Mouse (Mus musculus) kidney, adult 2 months (tissue): ENCODE data around the gene Adgrf5. TPM values are rescaled to one million over a fixed set of nuclear protein-coding genes. Genes with fewer than 3 reads are reported as not detected.

Experiments used
- DNase-seq: peaks from one replicate; pipeline ENCODE4 v3.0.0; 2021
- H3K27ac ChIP-seq: fragments of 200-500 bp; 2 replicates; pipeline ENCODE4 v1.5.1; 2012; ENCODE audit warnings: low read depth, low read length, control low read depth, inconsistent platforms; ENCODE audit not compliant: insufficient read depth
- H3K27me3 ChIP-seq: fragments of 200-500 bp; replicated peaks from 2 replicates; pipeline ENCODE4 v1.6.1; 2012; ENCODE audit warnings: mild to moderate bottlenecking, moderate library complexity, low read length, inconsistent platforms; ENCODE audit not compliant: control insufficient read depth, insufficient read depth
- H3K36me3 ChIP-seq: fragments of 200-500 bp; 2 replicates; pipeline ENCODE4 v1.6.1; 2012; ENCODE audit warnings: mild to moderate bottlenecking, moderate library complexity, low read length, inconsistent platforms; ENCODE audit not compliant: control insufficient read depth, insufficient read depth
- H3K4me1 ChIP-seq: fragments of 200-500 bp; 2 replicates; pipeline ENCODE4 v1.6.1; 2011; ENCODE audit warnings: low read length; ENCODE audit not compliant: control insufficient read depth, insufficient read depth
- H3K4me3 ChIP-seq: fragments of 200-500 bp; 2 replicates; pipeline ENCODE4 v1.5.1; 2011; ENCODE audit warnings: mild to moderate bottlenecking, low read depth, low read length, control low read depth; ENCODE audit not compliant: insufficient read depth
- CTCF ChIP-seq: fragments of 200-500 bp; conservative IDR thresholded peaks from 2 replicates; pipeline ENCODE4 v1.5.1; 2011; ENCODE audit warnings: low read depth, mild to moderate bottlenecking, control low read depth, low read length, moderate library complexity, mixed read lengths; ENCODE audit not compliant: insufficient read depth, insufficient read length
- POLR2A ChIP-seq: fragments of 200-500 bp; IDR thresholded peaks from one replicate; pipeline ENCODE4 v1.6.1; 2011; ENCODE audit warnings: low read depth, low read length, control low read depth
- WGBS: fragments of 180-500 bp; shearing (Covaris S2); methylation state at CpG from one replicate; pipeline ENCODE4 v1.1.7; 2018; 5-methylcytosine and 5-hydroxymethylcytosine counted together
- polyA plus RNA-seq: library from polyadenylated mRNA; depleted of rRNA; stranded (reverse); fragments of >200 nt; gene quantifications from 2 replicates; pipeline ENCODE4 v1.2.3, GENCODE M21; 2012

The Adgrf5 gene
- polyA plus RNA-seq, 1 experiment = 41.7 TPM

DNA sequence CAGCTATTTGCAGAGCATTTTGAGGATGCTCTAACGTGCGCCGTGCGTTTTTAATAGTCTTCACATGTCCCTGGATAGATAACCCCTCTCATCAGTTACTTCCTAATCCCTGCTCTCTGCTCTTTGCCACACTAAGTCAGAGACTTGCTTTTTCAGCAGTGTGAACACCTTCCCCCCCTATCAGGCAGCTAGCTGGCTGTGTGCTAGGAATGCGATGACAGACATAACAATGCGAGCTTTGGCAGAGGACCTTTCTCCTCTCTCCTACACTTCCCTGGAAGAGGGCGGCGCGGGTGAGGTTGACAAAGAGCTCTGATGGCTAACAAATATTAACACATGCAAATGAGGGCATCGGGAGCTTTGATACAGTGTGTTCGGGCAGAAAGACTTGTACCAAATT, 2.1 kb downstream of the Adgrf5 start:
- peaks cover 7% of the 10 kb centered on the region; the same call in 1 of the 2 replicates for H3K4me1 ChIP-seq
- WGBS = 32% methylated on average over 11 of the region's 11 CpGs
- H3K36me3 ChIP-seq = no peaks in the 10 kb centered on the region
- H3K4me3 ChIP-seq = peak overlapping the region; percentile 39
- TF ChIP-seq POLR2A (no peak), CTCF (no peak)
- peak overlapping the region; percentile 4 for H3K27ac ChIP-seq
- peak; percentile 64 for DNase-seq
- no peaks in the 10 kb centered on the region for H3K27me3 ChIP-seq

DNA sequence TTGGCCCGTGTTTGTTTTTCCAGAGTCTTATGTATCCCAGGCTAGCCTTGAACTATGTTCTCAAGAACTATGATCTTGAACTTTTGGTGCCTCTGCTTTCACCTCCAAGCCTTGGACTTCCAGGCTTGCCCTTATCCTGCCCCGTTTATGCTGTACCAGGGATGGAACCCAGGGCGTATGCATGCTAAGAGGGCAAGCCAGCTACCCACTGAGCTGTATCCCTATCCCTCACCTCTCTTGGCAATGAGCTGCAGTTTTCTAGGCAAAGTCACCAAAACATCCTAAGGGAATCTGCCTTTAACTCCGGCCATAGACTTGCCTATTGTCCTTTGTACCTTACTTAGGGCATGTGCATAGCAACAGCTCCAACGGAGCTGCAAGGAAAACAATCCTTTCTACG, 2.6 kb downstream of the Adgrf5 start:
- no peak overlapping the region; the same call in 1 of the 2 replicates for H3K4me3 ChIP-seq
- H3K4me1 ChIP-seq = peaks cover 7% of the 10 kb centered on the region; the same call in 1 of the 2 replicates

DNA sequence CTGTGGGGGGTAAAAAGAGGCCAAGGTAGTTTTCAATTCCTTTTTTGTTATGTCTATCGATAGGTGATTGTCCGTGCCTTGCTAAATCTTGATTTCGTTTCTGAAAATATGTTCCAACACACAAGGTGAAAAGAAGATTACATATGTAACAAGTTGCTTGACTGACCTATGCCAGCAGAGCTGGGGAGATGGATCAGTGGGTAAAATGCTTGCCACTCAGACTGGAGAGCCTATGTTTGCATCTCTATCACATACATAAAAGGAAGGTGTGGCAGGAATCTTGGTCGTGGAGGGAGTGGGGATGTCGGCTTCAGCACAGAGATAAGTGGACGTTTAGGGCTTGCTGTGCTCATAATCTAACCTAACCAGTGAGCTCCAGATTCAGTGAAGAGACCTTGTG, 3.7 kb downstream of the Adgrf5 start:
- Histone ChIP-seq H3K36me3 (no peaks in the 10 kb centered on the region), H3K4me1 (peaks cover 7% of the 10 kb centered on the region; the same call in 1 of the 2 replicates), H3K27ac (peak overlapping the region; percentile 6; the same call in 1 of the 2 replicates), H3K27me3 (no peaks in the 10 kb centered on the region), H3K4me3 (no peak overlapping the region)
- 75% methylated on average over 6 of the region's 6 CpGs for WGBS
- TF ChIP-seq CTCF (no peak), POLR2A (no peak)
- no peak for DNase-seq

More for the DNA sequence above, 2.6 kb downstream of the Adgrf5 start:
- Histone ChIP-seq H3K27ac (peak overlapping the region; percentile 4), H3K27me3 (no peaks in the 10 kb centered on the region), H3K36me3 (no peaks in the 10 kb centered on the region)
- DNase-seq = no peak
- TF ChIP-seq POLR2A (no peak), CTCF (no peak)
- WGBS = 37% methylated on average over 6 of the region's 6 CpGs

DNA sequence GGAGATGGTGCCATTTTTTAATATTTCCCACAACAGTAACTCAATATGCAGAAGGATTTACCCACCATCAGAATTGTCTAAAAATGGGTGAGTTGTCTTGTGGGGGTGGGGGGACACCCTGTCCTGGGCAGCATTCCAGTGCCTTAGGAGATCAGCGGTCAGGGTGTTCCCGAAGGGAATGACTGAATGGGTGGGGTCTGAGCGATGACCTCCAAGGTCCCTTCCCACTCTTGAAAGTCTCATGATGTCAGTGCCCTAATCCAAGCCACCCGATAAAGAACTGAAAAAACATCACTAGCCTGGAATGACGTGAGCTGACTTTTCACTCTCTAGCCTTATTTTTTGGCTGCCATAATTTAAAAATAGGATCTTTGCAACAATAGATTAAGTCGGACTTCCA, 5.0 kb downstream of the Adgrf5 start:
- Histone ChIP-seq H3K36me3 (no peaks in the 10 kb centered on the region), H3K4me1 (peaks cover 6% of the 10 kb centered on the region; the same call in 1 of the 2 replicates), H3K27ac (peak overlapping the region; percentile 78; the same call in 1 of the 2 replicates), H3K27me3 (no peaks in the 10 kb centered on the region), H3K4me3 (no peak overlapping the region)
- DNase-seq = peak; percentile 60
- WGBS = 54% methylated on average over 6 of the region's 6 CpGs
- TF ChIP-seq POLR2A = no peak
- TF ChIP-seq CTCF = no peak

DNA sequence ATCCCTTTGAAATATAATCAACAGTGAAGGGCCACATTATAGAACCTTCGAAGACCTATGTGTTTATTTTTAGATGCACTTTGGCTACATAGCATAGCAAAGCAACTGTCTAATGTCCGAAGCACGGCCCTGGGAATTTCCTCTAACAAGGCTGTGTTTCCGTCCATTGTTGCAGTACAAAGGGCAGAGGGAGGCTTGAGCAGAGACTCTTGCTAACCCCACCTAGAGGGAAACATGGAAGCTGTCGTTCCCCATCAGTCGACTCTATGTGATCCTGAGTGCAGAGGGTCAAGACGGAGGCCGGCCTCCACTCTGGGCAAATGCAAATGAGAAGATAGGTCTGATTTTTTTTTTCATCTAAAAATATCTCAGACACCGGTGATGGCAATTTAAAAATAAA, 6.2 kb downstream of the Adgrf5 start:
- TF ChIP-seq CTCF (no peak), POLR2A (no peak)
- Histone ChIP-seq H3K36me3 (no peaks in the 10 kb centered on the region), H3K27ac (peak overlapping the region; percentile 83; the same call in 1 of the 2 replicates), H3K4me3 (no peak overlapping the region), H3K4me1 (peaks cover 3% of the 10 kb centered on the region; the same call in 1 of the 2 replicates), H3K27me3 (no peaks in the 10 kb centered on the region)
- peak; percentile 81 for DNase-seq
- 50% methylated on average over 9 of the region's 9 CpGs for WGBS

DNA sequence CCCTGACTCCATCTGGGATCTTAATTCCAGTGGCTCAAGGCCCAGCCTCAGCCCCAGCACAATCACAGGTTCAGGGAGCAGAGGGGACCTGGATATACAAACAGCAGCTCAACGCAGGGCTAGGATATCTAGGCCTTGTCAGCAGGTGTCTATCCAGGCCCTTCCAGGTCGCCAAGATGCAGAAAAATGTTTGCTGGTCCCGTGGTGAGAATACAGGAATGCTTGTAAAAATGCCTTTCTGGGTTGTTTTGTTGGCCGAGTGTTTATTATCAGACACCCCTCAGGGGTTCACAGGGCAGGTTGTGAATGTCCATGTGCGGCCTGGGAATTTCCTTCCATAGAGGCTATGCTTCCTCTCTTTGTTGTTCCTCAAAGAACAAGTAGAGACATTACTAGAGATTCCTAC, 7.9 kb downstream of the Adgrf5 start:
- peak; percentile 55 for DNase-seq
- H3K27me3 ChIP-seq = no peaks in the 10 kb centered on the region
- 61% methylated on average over 5 of the region's 5 CpGs for WGBS
- H3K27ac ChIP-seq = peak overlapping the region; percentile 66
- H3K4me3 ChIP-seq = no peak overlapping the region
- TF ChIP-seq POLR2A (no peak), CTCF (no peak)
- H3K4me1 ChIP-seq = peaks cover 5% of the 10 kb centered on the region; the same call in 1 of the 2 replicates
- no peaks in the 10 kb centered on the region for H3K36me3 ChIP-seq

DNA sequence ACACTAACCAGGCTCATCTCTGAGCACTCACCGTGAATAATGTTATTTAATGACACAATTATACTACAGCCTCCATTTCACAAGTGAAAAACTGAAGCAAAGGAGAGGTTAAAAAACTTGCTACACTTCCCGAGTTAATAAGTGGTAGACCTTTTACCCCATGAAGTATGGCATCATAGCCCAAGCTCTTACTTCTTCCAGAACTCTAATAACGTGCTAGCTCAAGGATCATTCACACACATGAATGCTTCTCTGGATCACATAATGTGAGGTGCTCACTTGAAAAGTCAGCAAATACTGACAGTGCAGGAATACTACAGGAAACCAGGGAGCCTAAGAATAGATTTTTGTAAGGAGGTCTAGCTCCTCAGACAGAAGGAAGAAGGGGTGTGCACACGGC, 12.4 kb downstream of the Adgrf5 start:
- WGBS = 28% methylated on average over 4 of the region's 4 CpGs
- H3K4me1 ChIP-seq = peaks cover 7% of the 10 kb centered on the region; the same call in 1 of the 2 replicates
- H3K36me3 ChIP-seq = no peaks in the 10 kb centered on the region
- no peaks in the 10 kb centered on the region for H3K27me3 ChIP-seq
- H3K4me3 ChIP-seq = no peak overlapping the region
- no peak for TF ChIP-seq CTCF
- TF ChIP-seq POLR2A = no peak
- DNase-seq = no peak
- no peak overlapping the region for H3K27ac ChIP-seq
